Mouse (Mus musculus) liver, adult 2 months (tissue): ENCODE measurements around the gene Hist2h3c2. TPM values are rescaled to one million over a fixed set of nuclear protein-coding genes. Genes with fewer than 3 reads are reported as not detected.

ENCODE experiments used
- DNase-seq: peaks from one replicate; pipeline ENCODE4 v3.0.0-alpha.2; 2011; ENCODE audit warnings: low read depth, low spot score; ENCODE audit errors: extremely low read depth
- H3K27ac ChIP-seq: fragments of 200-500 bp; replicated peaks from 2 replicates; pipeline ENCODE4 v1.5.1; 2012; ENCODE audit warnings: low read depth, mild to moderate bottlenecking, control low read depth, inconsistent platforms, low read length; ENCODE audit not compliant: insufficient read depth
- H3K27me3 ChIP-seq: fragments of 200-500 bp; 2 replicates; pipeline ENCODE4 v1.6.1; 2012; ENCODE audit warnings: mild to moderate bottlenecking, moderate library complexity, low read length, inconsistent platforms; ENCODE audit not compliant: control insufficient read depth, insufficient read depth
- H3K36me3 ChIP-seq: fragments of 200-500 bp; 2 replicates; pipeline ENCODE4 v1.6.1; 2012; ENCODE audit warnings: low read length, inconsistent platforms; ENCODE audit not compliant: control insufficient read depth, insufficient read depth
- H3K4me1 ChIP-seq: fragments of 200-500 bp; 2 replicates; pipeline ENCODE4 v1.6.1; 2011; ENCODE audit warnings: low read length; ENCODE audit not compliant: control insufficient read depth, insufficient read depth
- H3K4me3 ChIP-seq: fragments of 200-500 bp; 2 replicates; pipeline ENCODE4 v1.5.1; 2011; ENCODE audit warnings: low read depth, mild to moderate bottlenecking, control low read depth, low read length, moderate library complexity; ENCODE audit not compliant: insufficient read depth
- H3K79me2 ChIP-seq: fragments of 200-500 bp; 2 replicates; pipeline ENCODE4 v1.6.1; 2012; ENCODE audit warnings: inconsistent platforms, mild to moderate bottlenecking, low read length, moderate library complexity; ENCODE audit not compliant: control insufficient read depth, insufficient read depth
- H3K9ac ChIP-seq: fragments of 200-500 bp; 2 replicates; pipeline ENCODE4 v1.6.1; 2012; ENCODE audit warnings: low read depth, mild to moderate bottlenecking, control low read depth, inconsistent platforms, low read length
- CTCF ChIP-seq: fragments of 200-500 bp; IDR thresholded peaks from 2 replicates; pipeline ENCODE4 v1.5.1; 2011; ENCODE audit warnings: low read depth, low read length, control low read depth
- POLR2A ChIP-seq: fragments of 200-500 bp; IDR thresholded peaks from 2 replicates; pipeline ENCODE4 v1.6.1; 2011; ENCODE audit warnings: low read length, control low read depth; ENCODE audit not compliant: insufficient read depth; ENCODE audit errors: extremely low read depth
- WGBS: fragments of 180-500 bp; shearing (Covaris S2); methylation state at CpG from one replicate; pipeline ENCODE4 v1.1.7; 2018; 5-methylcytosine and 5-hydroxymethylcytosine counted together
- polyA plus RNA-seq: library from polyadenylated mRNA; depleted of rRNA; stranded (reverse); fragments of >200 nt; gene quantifications from 2 replicates; pipeline ENCODE4 v1.2.3, GENCODE M21; 2012
- total RNA-seq: library from RNA; depleted of rRNA; stranded (reverse); fragments of >200 nt; gene quantifications from 2 replicates; pipeline ENCODE4 v1.2.3, GENCODE M21; 2014

Hist2h3c2 gene
- total and polyA plus RNA-seq, 2 experiments = 3.5 to 8.6 TPM

GRCm38 (mm10) chr3:96237335-96237903 is 1.5 kb downstream of the Hist2h3c2 start:
- Histone ChIP-seq H3K9ac (no peak overlapping the region), H3K27me3 (no peaks in the 10 kb centered on the region), H3K4me1 (peaks cover 5% of the 10 kb centered on the region; the same call in 1 of the 2 replicates), H3K79me2 (no peaks in the 10 kb centered on the region), H3K36me3 (no peaks in the 10 kb centered on the region), H3K27ac (no peak overlapping the region), H3K4me3 (no peak overlapping the region)
- no peak for DNase-seq
- TF ChIP-seq CTCF (no peak), POLR2A (no peak)
- 82% methylated on average over 7 of the region's 7 CpGs for WGBS

DNA sequence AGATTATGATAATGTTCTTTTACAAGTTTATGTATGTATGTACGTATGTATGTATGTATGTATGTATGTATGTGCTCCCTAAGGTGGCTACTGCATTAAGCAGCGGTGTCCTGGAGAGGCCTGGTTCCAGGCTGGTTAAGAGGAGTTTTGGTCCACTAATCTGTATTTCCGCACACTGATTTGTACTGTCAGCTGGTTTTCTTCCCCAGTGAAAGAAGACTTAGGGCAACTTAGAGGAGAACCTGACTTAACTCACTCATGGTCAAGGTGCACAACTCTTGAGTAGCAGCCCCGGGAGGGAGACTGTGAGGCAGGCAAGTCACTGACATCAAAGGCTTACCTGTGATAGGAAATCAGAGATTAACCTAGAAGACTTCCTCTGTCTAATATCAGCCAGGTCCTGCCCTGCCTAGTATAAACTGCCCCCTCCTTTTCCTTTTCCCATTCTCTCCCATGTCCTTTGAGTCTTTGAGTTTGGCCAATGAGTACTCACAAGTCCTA is 2.0 kb downstream of the Hist2h3c2 start:
- Histone ChIP-seq H3K36me3 (no peaks in the 10 kb centered on the region), H3K27me3 (no peaks in the 10 kb centered on the region), H3K9ac (no peak overlapping the region), H3K4me3 (no peak overlapping the region), H3K4me1 (peaks cover 5% of the 10 kb centered on the region; the same call in 1 of the 2 replicates), H3K27ac (no peak overlapping the region), H3K79me2 (no peaks in the 10 kb centered on the region)
- no peak for TF ChIP-seq POLR2A
- no peak for TF ChIP-seq CTCF
- 86% methylated on average over 4 of the region's 4 CpGs for WGBS
- no peak for DNase-seq

DNA sequence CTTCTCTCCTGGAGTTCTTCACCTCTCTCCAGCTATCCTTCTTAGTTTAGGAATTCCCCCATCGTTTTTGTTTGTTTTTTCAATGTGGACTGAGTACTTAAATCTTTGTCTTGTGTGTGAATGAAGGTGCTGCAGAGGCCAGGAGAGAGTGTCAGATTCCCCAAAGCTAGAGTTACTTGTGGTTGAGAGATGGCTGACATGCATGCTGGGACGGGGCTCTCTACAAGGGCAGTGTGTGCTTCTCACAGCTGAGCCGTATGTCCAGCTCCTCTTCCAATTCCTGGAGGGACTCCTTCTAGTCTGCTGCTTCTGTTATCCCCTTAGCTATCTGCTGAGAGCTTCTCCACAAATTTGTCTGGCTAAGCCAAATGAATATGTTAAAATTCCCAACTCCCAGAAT is 3.1 kb downstream of the Hist2h3c2 start:
- 75% methylated on average over 3 of the region's 3 CpGs for WGBS
- Histone ChIP-seq H3K4me3 (no peak overlapping the region), H3K4me1 (peaks cover 5% of the 10 kb centered on the region; the same call in 1 of the 2 replicates), H3K79me2 (no peaks in the 10 kb centered on the region), H3K27ac (no peak overlapping the region), H3K9ac (no peak overlapping the region), H3K27me3 (no peaks in the 10 kb centered on the region), H3K36me3 (no peaks in the 10 kb centered on the region)
- no peak for DNase-seq
- TF ChIP-seq POLR2A (no peak), CTCF (no peak)

DNA sequence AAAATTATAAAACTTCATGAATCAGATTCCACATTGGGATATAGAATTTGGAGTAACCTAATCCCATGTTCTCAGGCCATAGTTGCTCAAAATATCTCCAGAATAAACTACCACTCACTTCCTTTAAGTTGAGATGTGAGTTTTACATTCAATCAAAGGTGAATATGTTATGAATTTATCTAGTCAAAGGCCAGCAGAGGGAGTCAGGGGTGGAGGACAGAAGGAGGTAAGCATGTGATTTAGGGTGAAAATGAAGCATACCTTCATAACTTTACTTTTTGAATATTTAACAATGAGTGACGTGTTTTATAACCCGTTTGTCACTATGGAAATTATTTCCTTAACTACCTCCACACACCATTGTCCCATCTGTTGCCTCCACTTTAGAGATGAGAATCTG is 4.0 kb downstream of the Hist2h3c2 start:
- no peak for DNase-seq
- Histone ChIP-seq H3K9ac (no peak overlapping the region), H3K4me1 (peaks cover 5% of the 10 kb centered on the region; the same call in 1 of the 2 replicates), H3K79me2 (no peaks in the 10 kb centered on the region), H3K27ac (no peak overlapping the region), H3K36me3 (no peaks in the 10 kb centered on the region), H3K4me3 (no peak overlapping the region), H3K27me3 (no peaks in the 10 kb centered on the region)
- 94% methylated on average over 2 of the region's 2 CpGs for WGBS
- TF ChIP-seq CTCF (no peak), POLR2A (no peak)

DNA sequence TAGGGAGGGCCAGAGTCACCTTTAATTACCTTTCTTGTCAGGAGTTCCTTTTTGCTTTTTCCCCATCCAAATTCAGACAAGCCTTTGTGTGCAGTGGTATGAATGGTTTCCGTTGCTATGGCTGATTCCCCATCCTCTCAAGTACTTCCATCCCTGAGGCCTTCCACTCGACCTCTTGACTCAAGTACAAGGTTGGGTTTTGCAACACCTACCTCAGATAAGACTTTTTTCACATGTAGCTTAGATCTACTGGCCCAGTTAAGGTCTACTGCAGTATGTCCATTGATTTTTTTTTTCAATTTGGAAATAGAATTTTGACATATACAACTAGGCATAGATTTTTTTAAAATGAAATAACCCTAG is 7.2 kb downstream of the Hist2h3c2 start:
- H3K9ac ChIP-seq = no peak overlapping the region
- no peak overlapping the region for H3K27ac ChIP-seq
- H3K79me2 ChIP-seq = no peaks in the 10 kb centered on the region
- no peaks in the 10 kb centered on the region for H3K27me3 ChIP-seq
- H3K36me3 ChIP-seq = no peaks in the 10 kb centered on the region
- TF ChIP-seq POLR2A (no peak), CTCF (no peak)
- no peak for DNase-seq
- H3K4me1 ChIP-seq = no peaks in the 10 kb centered on the region
- 52% methylated on average over 2 of the region's 2 CpGs for WGBS
- no peak overlapping the region for H3K4me3 ChIP-seq
